31 mouse cellular contexts compared by ENCODE assay signal in genomic region chr10:4061071-4061987, GRCm38 (mm10).
DNase-seq lines count a peak whose midpoint lies in the region; ATAC-seq and TF ChIP-seq lines count a peak whose summit lies in the region.
"Had no signal": no experiment of that assay in that cellular context is flagged by ENCODE, and none has a peak within 500 bp of the region (broad histone marks: within the 10 kb centered on the region; RNA-seq: fewer than 3 reads in every experiment).

No protein-coding gene starts in this region.

- H3K9me3 ChIP-seq in embryonic facial prominence, embryonic 14.5 days (ENCODE audit: control insufficient read depth, low read length), result no peaks in the 10 kb centered on the region
- no peaks in the 10 kb centered on the region for H3K9me3 ChIP-seq in embryonic facial prominence, embryonic 10.5 days
- no peaks in the 10 kb centered on the region for H3K9me3 ChIP-seq in kidney, embryonic 16.5 days (ENCODE audit: low read length)
- H3K9me3 ChIP-seq in ES-E14 (ENCODE audit: control insufficient read depth, insufficient read depth, low read depth, low read length), result no peaks in the 10 kb centered on the region
- H3K9me3 ChIP-seq in stomach, embryonic 14.5 days (ENCODE audit: control insufficient read depth, low read depth, low read length), result no peaks in the 10 kb centered on the region
- H3K9me3 ChIP-seq: forebrain, embryonic 12.5 days; G1E; heart, embryonic 10.5 days; hindbrain, embryonic 12.5 days; limb, embryonic 12.5 days; midbrain, embryonic 10.5 days; neural tube, embryonic 13.5 days had no signal

- in situ Hi-C loops in ES-E14 (cut with MboI; ENCODE audit: low sequenced_read_pairs in 2 of 2, unreplicated experiment in 2 of 2), result no loop called here

- DNase-seq in embryonic facial prominence, embryonic 14.5 days (ENCODE audit: low spot score), result peak; percentile 31
- DNase-seq in embryonic facial prominence, embryonic 10.5 days (ENCODE audit: low spot score), result no peak
- DNase-seq in kidney, postnatal 14 days, result no peak
- no peak for DNase-seq in ES-E14 (ENCODE audit: low read depth, low spot score)
- DNase-seq in gastrocnemius, adult 18-20 months (ENCODE audit: low spot score), result no peak
- DNase-seq: adrenal gland, adult 8-10 months; cerebellum, adult 11-12 months; cerebellum, postnatal 10 days; heart, postnatal 14 days; kidney, postnatal 25 days; layer of hippocampus, postnatal 36 days; liver, postnatal 0 days; retina, postnatal 1 day; right cerebral cortex, postnatal 4 days had no signal

- 70% methylated on average over 11 of the region's 11 CpGs for WGBS in embryonic facial prominence, embryonic 14.5 days
- WGBS in embryonic facial prominence, embryonic 10.5 days, result 87% methylated on average over 11 of the region's 11 CpGs
- WGBS in kidney, embryonic 16.5 days, result 60% methylated on average over 11 of the region's 11 CpGs
- 42% methylated on average over 11 of the region's 11 CpGs for WGBS in stomach, embryonic 14.5 days

- no peak overlapping the region for H3K9ac ChIP-seq in embryonic facial prominence, embryonic 14.5 days (ENCODE audit: low read depth, low read length)
- no peak overlapping the region for H3K9ac ChIP-seq in kidney, embryonic 16.5 days (replicated peaks; ENCODE audit: low read length)
- no peak overlapping the region for H3K9ac ChIP-seq in ES-E14 (ENCODE audit: insufficient read depth, low read depth, low read length, poor library complexity, severe bottlenecking)
- no peak overlapping the region for H3K9ac ChIP-seq in stomach, embryonic 14.5 days (replicated peaks; ENCODE audit: low read depth, low read length)
- H3K9ac ChIP-seq: forebrain, embryonic 12.5 days; hindbrain, embryonic 12.5 days; limb, embryonic 12.5 days; liver, postnatal 0 days; neural tube, embryonic 13.5 days had no signal

- H3K4me1 ChIP-seq in embryonic facial prominence, embryonic 14.5 days (ENCODE audit: control insufficient read depth, insufficient read depth, low read length), result no peaks in the 10 kb centered on the region
- H3K4me1 ChIP-seq in embryonic facial prominence, embryonic 10.5 days, result no peaks in the 10 kb centered on the region
- no peaks in the 10 kb centered on the region; the same call in 1 of the 2 replicates for H3K4me1 ChIP-seq in kidney, embryonic 16.5 days (ENCODE audit: insufficient read depth, low read length)
- H3K4me1 ChIP-seq in ES-E14 (ENCODE audit: control insufficient read depth in 2 of 2, insufficient read depth in 2 of 2, low read length in 2 of 2, poor library complexity in 1 of 2), result peaks cover 6 to 12% of the 10 kb centered on the region in 2 experiments; a peak in 3 of 4 replicates
- H3K4me1 ChIP-seq in stomach, embryonic 14.5 days (ENCODE audit: control insufficient read depth, insufficient read depth, low read length), result peaks cover 17% of the 10 kb centered on the region; the same call in 1 of the 2 replicates
- H3K4me1 ChIP-seq: forebrain, embryonic 12.5 days; hindbrain, embryonic 12.5 days; limb, embryonic 12.5 days; midbrain, embryonic 10.5 days had no signal

- no peak for ATAC-seq in embryonic facial prominence, embryonic 14.5 days (ENCODE audit: low read depth)
- ATAC-seq in kidney, embryonic 16.5 days (ENCODE audit: low FRiP score, low TSS enrichment), result peak; percentile 33; the same call in 1 of the 2 replicates
- peak; percentile 34; the same call in 1 of the 2 replicates for ATAC-seq in stomach, embryonic 14.5 days (ENCODE audit: insufficient number of reproducible peaks, insufficient read depth, low FRiP score, low read depth)
- ATAC-seq in megakaryocyte progenitor cell, adult 5-6 weeks (replicated peaks; ENCODE audit: poor library complexity), result no peak
- ATAC-seq: activated CD4-positive, CD25-positive, alpha-beta regulatory T cell, adult 4 months; liver, postnatal 0 days; midbrain, embryonic 16.5 days; Patski had no signal

- no peak overlapping the region for H3K4me2 ChIP-seq in embryonic facial prominence, embryonic 14.5 days (ENCODE audit: low read depth, low read length)
- no peak overlapping the region for H3K4me2 ChIP-seq in kidney, embryonic 16.5 days (replicated peaks; ENCODE audit: low read depth, low read length)
- H3K4me2 ChIP-seq in stomach, embryonic 14.5 days (replicated peaks; ENCODE audit: low read depth, low read length), result no peak overlapping the region
- H3K4me2 ChIP-seq: forebrain, embryonic 12.5 days; hindbrain, embryonic 12.5 days; limb, embryonic 12.5 days; liver, embryonic 11.5 days; neural tube, embryonic 13.5 days had no signal

- H3K36me3 ChIP-seq in embryonic facial prominence, embryonic 14.5 days (ENCODE audit: control insufficient read depth, insufficient read depth, low read length), result no peaks in the 10 kb centered on the region
- peaks cover 20% of the 10 kb centered on the region for H3K36me3 ChIP-seq in embryonic facial prominence, embryonic 10.5 days (replicated peaks)
- peaks cover 7% of the 10 kb centered on the region; the same call in 1 of the 2 replicates for H3K36me3 ChIP-seq in kidney, embryonic 16.5 days (ENCODE audit: insufficient read depth, low read length)
- peaks cover 6% of the 10 kb centered on the region; the same call in 1 of the 2 replicates for H3K36me3 ChIP-seq in ES-E14 (ENCODE audit: control insufficient read depth, insufficient read depth, low read length, poor library complexity, severe bottlenecking)
- no peaks in the 10 kb centered on the region for H3K36me3 ChIP-seq in stomach, embryonic 14.5 days (ENCODE audit: control insufficient read depth, insufficient read depth, low read length)
- H3K36me3 ChIP-seq: forebrain, embryonic 12.5 days; hindbrain, embryonic 12.5 days; limb, embryonic 12.5 days; neural tube, embryonic 13.5 days had no signal

- no peaks in the 10 kb centered on the region for H3K27me3 ChIP-seq in embryonic facial prominence, embryonic 14.5 days (replicated peaks; ENCODE audit: control insufficient read depth, insufficient read depth, low read length)
- no peaks in the 10 kb centered on the region for H3K27me3 ChIP-seq in embryonic facial prominence, embryonic 10.5 days (replicated peaks; ENCODE audit: low read depth, poor library complexity, severe bottlenecking)
- H3K27me3 ChIP-seq in kidney, embryonic 16.5 days (ENCODE audit: insufficient read depth, low read length), result no peaks in the 10 kb centered on the region
- no peaks in the 10 kb centered on the region for H3K27me3 ChIP-seq in stomach, embryonic 14.5 days (ENCODE audit: control insufficient read depth, insufficient read depth, low read length)
- H3K27me3 ChIP-seq: forebrain, embryonic 12.5 days; hindbrain, embryonic 12.5 days; limb, embryonic 12.5 days; neural tube, embryonic 13.5 days; Patski had no signal

- no peak overlapping the region for H3K4me3 ChIP-seq in embryonic facial prominence, embryonic 14.5 days (ENCODE audit: low read depth, low read length)
- H3K4me3 ChIP-seq in embryonic facial prominence, embryonic 10.5 days, result no peak overlapping the region
- no peak overlapping the region for H3K4me3 ChIP-seq in kidney, embryonic 16.5 days (ENCODE audit: low read length)
- no peak overlapping the region; a peak in 1 of 4 replicates for H3K4me3 ChIP-seq in ES-E14 (ENCODE audit: insufficient read depth in 1 of 2, low read depth in 1 of 2, low read length in 2 of 2, poor library complexity in 1 of 2, severe bottlenecking in 1 of 2)
- H3K4me3 ChIP-seq in stomach, embryonic 14.5 days (ENCODE audit: low read depth, low read length), result no peak overlapping the region
- H3K4me3 ChIP-seq: erythroblast, embryonic 14.5 days; forebrain, embryonic 12.5 days; heart, embryonic 10.5 days; hindbrain, embryonic 12.5 days; limb, embryonic 12.5 days; midbrain, embryonic 10.5 days; myocyte; neural tube, embryonic 13.5 days had no signal

- peak overlapping the region; percentile 2; the same call in 1 of the 2 replicates for H3K27ac ChIP-seq in embryonic facial prominence, embryonic 14.5 days (replicated peaks; ENCODE audit: low read depth, low read length)
- no peak overlapping the region for H3K27ac ChIP-seq in embryonic facial prominence, embryonic 10.5 days (replicated peaks)
- peak overlapping the region; percentile 77 for H3K27ac ChIP-seq in kidney, embryonic 16.5 days (ENCODE audit: low read length)
- H3K27ac ChIP-seq in ES-E14 (ENCODE audit: insufficient read depth, low read depth, low read length, poor library complexity, severe bottlenecking), result peak overlapping the region; percentile 71
- peak overlapping the region; percentile 87 for H3K27ac ChIP-seq in stomach, embryonic 14.5 days (ENCODE audit: low read length)
- H3K27ac ChIP-seq: forebrain, embryonic 12.5 days; heart, embryonic 10.5 days; hindbrain, embryonic 12.5 days; limb, embryonic 12.5 days; macrophage; midbrain, embryonic 10.5 days; neural tube, embryonic 13.5 days had no signal

TF ChIP-seq in ES-E14, 5 proteins besides CTCF, POLR2A, EP300 and RAD21:
- TF ChIP-seq ZNF384 (IDR thresholded peaks at IDR 0.05; ENCODE audit: low read depth, low read length) (no peak), CHD2 (IDR thresholded peaks at IDR 0.05; ENCODE audit: low read depth, low read length) (no peak), HCFC1 (IDR thresholded peaks at IDR 0.05; ENCODE audit: borderline replicate concordance, insufficient read depth, low read length) (no peak), MAFK (IDR thresholded peaks at IDR 0.05; ENCODE audit: insufficient read depth, low read depth, low read length) (no peak), ZC3H11A (IDR thresholded peaks at IDR 0.05; ENCODE audit: borderline replicate concordance, low read depth, low read length) (no peak)

Comparison
In these comparisons a context has a peak if more than half of its experiments do, and no peak if none do; other contexts are left out.
1. ATAC-seq: peak in kidney, embryonic 16.5 days (single experiment) and stomach, embryonic 14.5 days (single experiment); none in embryonic facial prominence, embryonic 14.5 days (single experiment) and megakaryocyte progenitor cell, adult 5-6 weeks (single experiment).